In the genomic region with DNA sequence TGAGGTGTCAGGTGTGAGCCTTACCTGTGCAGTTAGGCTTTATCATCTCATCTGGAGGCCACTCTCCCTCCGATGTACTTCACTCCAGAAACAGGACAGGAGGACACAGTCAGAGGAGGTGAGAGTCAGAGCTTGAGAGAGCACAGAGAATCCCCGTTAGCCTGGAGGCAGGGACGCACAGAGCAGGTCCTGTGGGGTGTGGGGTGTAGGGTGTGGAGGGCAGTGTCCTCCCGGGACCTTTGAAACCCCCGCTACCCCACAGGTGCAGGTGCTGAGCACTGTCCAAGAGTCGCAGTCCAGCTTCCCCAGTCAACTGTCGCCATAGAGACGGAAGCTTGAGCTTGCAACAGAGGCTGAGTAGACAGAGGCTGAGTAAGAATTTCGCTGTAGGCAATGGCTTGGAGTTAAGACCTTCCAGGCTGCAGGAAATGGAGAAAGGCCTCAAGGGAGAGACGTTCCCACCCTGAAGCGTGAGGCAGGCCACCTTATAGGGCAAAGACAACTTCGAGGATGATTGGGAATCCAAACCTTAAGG, we compare ENCODE assay signal across 18 mouse cellular contexts. TPM values are rescaled to one million over a fixed set of nuclear protein-coding genes. Genes with fewer than 3 reads are reported as not detected.
DNase-seq lines count a peak whose midpoint lies in the region; ATAC-seq and TF ChIP-seq lines count a peak whose summit lies in the region.
"Had no signal": no experiment of that assay in that cellular context is flagged by ENCODE, and none has a peak within 500 bp of the region (broad histone marks: within the 10 kb centered on the region; RNA-seq: fewer than 3 reads in every experiment).

A gene (minus strand): TSS at position 293 of the 535 bp plus-strand sequence.

- H3K4me2 ChIP-seq in intestine, embryonic 15.5 days (replicated peaks), result no peak within 1 kb of the TSS
- H3K4me2 ChIP-seq in intestine, postnatal 0 days (replicated peaks; ENCODE audit: low read depth), result no peak within 1 kb of the TSS
- no peak within 1 kb of the TSS for H3K4me2 ChIP-seq in limb, embryonic 12.5 days
- peak within 1 kb of the TSS; percentile 8 for H3K4me2 ChIP-seq in myocyte (ENCODE audit: low read depth)
- H3K4me2 ChIP-seq in midbrain, embryonic 11.5 days, result no peak within 1 kb of the TSS
- H3K4me2 ChIP-seq: embryonic facial prominence, embryonic 12.5 days; forebrain, embryonic 12.5 days; heart, embryonic 13.5 days; hindbrain, embryonic 12.5 days; lung, embryonic 14.5 days had no signal

- no peak for TF ChIP-seq CTCF in intestine, postnatal 0 days (IDR thresholded peaks at IDR 0.05; ENCODE audit: low read depth)
- no peak for TF ChIP-seq CTCF in lung, adult 2 months (IDR thresholded peaks at IDR 0.05; ENCODE audit: insufficient read depth, low read length)

- H3K9me3 ChIP-seq in intestine, embryonic 15.5 days, result no peaks in the 10 kb centered on the region
- H3K9me3 ChIP-seq in intestine, postnatal 0 days (ENCODE audit: control insufficient read depth), result no peaks in the 10 kb centered on the region
- no peaks in the 10 kb centered on the region for H3K9me3 ChIP-seq in limb, embryonic 12.5 days
- no peaks in the 10 kb centered on the region for H3K9me3 ChIP-seq in midbrain, embryonic 11.5 days (ENCODE audit: control insufficient read depth, low read length)
- H3K9me3 ChIP-seq: embryonic facial prominence, embryonic 12.5 days; forebrain, embryonic 12.5 days; heart, embryonic 13.5 days; hindbrain, embryonic 12.5 days had no signal

- H3ac ChIP-seq in myocyte (ENCODE audit: control insufficient read depth, insufficient read length), result no peak within 1 kb of the TSS

- no peak for TF ChIP-seq POLR2A in lung, adult 2 months (IDR thresholded peaks at IDR 0.05; ENCODE audit: borderline replicate concordance, extremely low read depth, low read depth, low read length)
- no peak for TF ChIP-seq POLR2A in myocyte (IDR thresholded peaks at IDR 0.05; ENCODE audit: insufficient read length, low read depth)

- no peaks in the 10 kb centered on the region for H3K36me3 ChIP-seq in intestine, embryonic 15.5 days
- no peaks in the 10 kb centered on the region for H3K36me3 ChIP-seq in intestine, postnatal 0 days (ENCODE audit: control insufficient read depth, insufficient read depth)
- H3K36me3 ChIP-seq in limb, embryonic 12.5 days, result no peaks in the 10 kb centered on the region
- H3K36me3 ChIP-seq in myocyte (ENCODE audit: control insufficient read depth, insufficient read depth), result no peaks in the 10 kb centered on the region
- H3K36me3 ChIP-seq in midbrain, embryonic 11.5 days (ENCODE audit: control insufficient read depth, insufficient read depth, low read length), result no peaks in the 10 kb centered on the region
- H3K36me3 ChIP-seq: embryonic facial prominence, embryonic 12.5 days; forebrain, embryonic 12.5 days; heart, embryonic 13.5 days; hindbrain, embryonic 12.5 days had no signal

- DNase-seq in lung, postnatal 36 days, result peak; percentile 12
- DNase-seq in lung, adult 2 months, result no peak
- no peak for DNase-seq in midbrain, embryonic 11.5 days (ENCODE audit: low spot score, missing footprints)
- no peak for DNase-seq in layer of hippocampus, postnatal 25 days (ENCODE audit: extremely low spot score in 1 of 2, low spot score in 1 of 2)
- DNase-seq: kidney, postnatal 14 days; lung, embryonic 14.5 days; right cerebral cortex, postnatal 25 days; thymus, postnatal 36 days had no signal

- H3K27ac ChIP-seq in intestine, embryonic 15.5 days, result no peak within 1 kb of the TSS
- no peak within 1 kb of the TSS for H3K27ac ChIP-seq in intestine, postnatal 0 days (ENCODE audit: low read depth, low read length)
- no peak within 1 kb of the TSS for H3K27ac ChIP-seq in limb, embryonic 12.5 days
- H3K27ac ChIP-seq in midbrain, embryonic 11.5 days (ENCODE audit: low read depth, low read length), result no peak within 1 kb of the TSS
- H3K27ac ChIP-seq: embryonic facial prominence, embryonic 12.5 days; forebrain, embryonic 12.5 days; heart, embryonic 13.5 days; hindbrain, embryonic 12.5 days; left cerebral cortex, adult 2 months had no signal

- H3K4me3 ChIP-seq in intestine, embryonic 15.5 days (replicated peaks), result no peak within 1 kb of the TSS
- no peak within 1 kb of the TSS for H3K4me3 ChIP-seq in intestine, postnatal 0 days (ENCODE audit: low read depth, low read length)
- no peak within 1 kb of the TSS for H3K4me3 ChIP-seq in lung, adult 2 months (replicated peaks; ENCODE audit: extremely low read depth, low read depth, low read length)
- no peak within 1 kb of the TSS for H3K4me3 ChIP-seq in limb, embryonic 12.5 days (replicated peaks)
- H3K4me3 ChIP-seq in myocyte, result no peak within 1 kb of the TSS
- no peak within 1 kb of the TSS for H3K4me3 ChIP-seq in midbrain, embryonic 11.5 days (ENCODE audit: low read depth, low read length)
- H3K4me3 ChIP-seq: embryonic facial prominence, embryonic 12.5 days; forebrain, embryonic 12.5 days; heart, embryonic 13.5 days; hindbrain, embryonic 12.5 days; left cerebral cortex, adult 2 months had no signal

- WGBS in intestine, embryonic 15.5 days, result 48% methylated on average over 12 of the region's 12 CpGs
- 44% methylated on average over 12 of the region's 12 CpGs for WGBS in intestine, postnatal 0 days
- WGBS in lung, adult 2 months, result 43% methylated on average over 12 of the region's 12 CpGs
- WGBS in limb, embryonic 12.5 days, result 59% methylated on average over 12 of the region's 12 CpGs
- 65% methylated on average over 12 of the region's 12 CpGs for WGBS in midbrain, embryonic 11.5 days

- 0 out of 2 replicates have a peak, but pooled peaks have one; percentile 31 for ATAC-seq in intestine, embryonic 15.5 days
- no peak for ATAC-seq in intestine, postnatal 0 days
- ATAC-seq in limb, embryonic 12.5 days (ENCODE audit: insufficient number of reproducible peaks, insufficient read depth, low FRiP score, low TSS enrichment, low read depth), result 0 out of 2 replicates have a peak, but pooled peaks have one; percentile 19
- no peak for ATAC-seq in midbrain, embryonic 11.5 days (ENCODE audit: low FRiP score)

- H3K27me3 ChIP-seq in intestine, embryonic 15.5 days (replicated peaks), result no peaks in the 10 kb centered on the region
- H3K27me3 ChIP-seq in intestine, postnatal 0 days (replicated peaks; ENCODE audit: control insufficient read depth, insufficient read depth, low read length), result no peaks in the 10 kb centered on the region
- no peaks in the 10 kb centered on the region for H3K27me3 ChIP-seq in limb, embryonic 12.5 days
- no peaks in the 10 kb centered on the region for H3K27me3 ChIP-seq in myocyte (ENCODE audit: control insufficient read depth, insufficient read depth, insufficient read length)
- no peaks in the 10 kb centered on the region for H3K27me3 ChIP-seq in midbrain, embryonic 11.5 days (ENCODE audit: control insufficient read depth, insufficient read depth, low read length)
- H3K27me3 ChIP-seq: embryonic facial prominence, embryonic 12.5 days; heart, embryonic 13.5 days; hindbrain, embryonic 12.5 days had no signal

- H3K79me2 ChIP-seq in myocyte (ENCODE audit: control insufficient read depth, insufficient read depth), result no peaks in the 10 kb centered on the region

- H3K9ac ChIP-seq in intestine, embryonic 15.5 days, result no peak within 1 kb of the TSS
- H3K9ac ChIP-seq in intestine, postnatal 0 days (ENCODE audit: low read depth, low read length), result no peak within 1 kb of the TSS
- H3K9ac ChIP-seq in limb, embryonic 12.5 days (replicated peaks), result no peak within 1 kb of the TSS
- H3K9ac ChIP-seq in midbrain, embryonic 11.5 days (ENCODE audit: low read length), result no peak within 1 kb of the TSS
- H3K9ac ChIP-seq: embryonic facial prominence, embryonic 12.5 days; forebrain, embryonic 12.5 days; heart, embryonic 13.5 days; hindbrain, embryonic 12.5 days; lung, embryonic 14.5 days had no signal

- H3K4me1 ChIP-seq in intestine, embryonic 15.5 days (replicated peaks), result no peaks in the 10 kb centered on the region
- no peaks in the 10 kb centered on the region for H3K4me1 ChIP-seq in intestine, postnatal 0 days (replicated peaks; ENCODE audit: control insufficient read depth, insufficient read depth, low read length)
- H3K4me1 ChIP-seq in lung, adult 2 months (ENCODE audit: control insufficient read depth, insufficient read depth, low read length), result no peaks in the 10 kb centered on the region
- peaks cover 12% of the 10 kb centered on the region for H3K4me1 ChIP-seq in limb, embryonic 12.5 days (replicated peaks)
- no peaks in the 10 kb centered on the region for H3K4me1 ChIP-seq in midbrain, embryonic 11.5 days (ENCODE audit: control insufficient read depth, insufficient read depth, low read length)
- H3K4me1 ChIP-seq: heart, embryonic 13.5 days had no signal

TF ChIP-seq in myocyte, 11 proteins besides CTCF, POLR2A, EP300 and RAD21:
- TF ChIP-seq TCF3 (IDR thresholded peaks at IDR 0.05; ENCODE audit: insufficient read length, low read depth) (no peak), MYOD1 (IDR thresholded peaks at IDR 0.05; ENCODE audit: control insufficient read depth in 1 of 3, insufficient read length in 2 of 3, low read depth in 2 of 3) (no peak), USF1 (IDR thresholded peaks at IDR 0.05; ENCODE audit: low read depth) (no peak), E2F4 (IDR thresholded peaks at IDR 0.05; ENCODE audit: insufficient read depth) (no peak), CEBPB (IDR thresholded peaks at IDR 0.05; ENCODE audit: insufficient read depth, poor library complexity, severe bottlenecking) (no peak), MAX (IDR thresholded peaks at IDR 0.05; ENCODE audit: low read depth) (no peak), TCF12 (IDR thresholded peaks at IDR 0.05; ENCODE audit: insufficient read depth, poor library complexity, severe bottlenecking) (no peak), SRF (IDR thresholded peaks at IDR 0.05; ENCODE audit: control insufficient read depth, insufficient read length, low read depth) (no peak), REST (IDR thresholded peaks at IDR 0.05; ENCODE audit: insufficient read depth, insufficient read length) (no peak), POLR2AphosphoS2 (IDR thresholded peaks at IDR 0.05; ENCODE audit: insufficient read length, low read depth) (no peak), MYOG (IDR thresholded peaks at IDR 0.05; ENCODE audit: control insufficient read depth in 1 of 3, insufficient read depth in 1 of 3, insufficient read length in 2 of 3, low read depth in 2 of 3) (no peak)
TF ChIP-seq in myocyte: peak in this region for 0.

RNA-seq across cellular contexts. Expression of the gene that starts here (rescaled TPM):
- polyA plus RNA-seq in intestine, embryonic 15.5 days (2015; fragmentation: Nextera tagmentation; extraction: Ambion mirVana), result not detected in 2 replicates
- polyA plus RNA-seq in intestine, postnatal 0 days (2015; fragmentation: Nextera tagmentation; extraction: Ambion mirVana), result not detected in 2 replicates
- polyA plus RNA-seq in lung, adult 2 months (2012; rRNA removed), result 2.2 and 2.8 TPM in 2 replicates
- polyA plus RNA-seq in limb, embryonic 12.5 days (2016; fragmentation: Nextera tagmentation; extraction: Ambion mirVana), result not detected in 2 replicates
- polyA plus RNA-seq in myocyte (2012; fragmentation: generic; extraction: Trizol), result not detected
- polyA plus RNA-seq in midbrain, embryonic 11.5 days (2014; fragmentation: Nextera tagmentation; extraction: Ambion mirVana), result not detected in 2 replicates
- total RNA-seq in layer of hippocampus, postnatal 25 days (2021), result under 1 TPM; 0.17 to 0.31 TPM
- total RNA-seq: left cerebral cortex, adult 2 months; monocyte, adult 5-6 weeks had no signal
- polyA plus RNA-seq: embryonic facial prominence, embryonic 12.5 days; heart, embryonic 13.5 days; lung, embryonic 14.5 days had no signal

Comparison
In these comparisons a context has a peak if more than half of its experiments do, and no peak if none do; other contexts are left out.
1. Peak in ATAC-seq in intestine, embryonic 15.5 days; RNA of the gene not detected or under 1 TPM.
2. Peak in ATAC-seq in limb, embryonic 12.5 days; RNA of the gene not detected or under 1 TPM.